Mouse (Mus musculus) forebrain, postnatal 0 days (tissue): ENCODE data around the gene Ift140. TPM values are rescaled to one million over a fixed set of nuclear protein-coding genes. Genes with fewer than 3 reads are reported as not detected.
A peak's percentile ranks its signal among the peaks of the same experiment; 100 is the strongest.

Experiments used
- ATAC-seq: fragments of 200-750 bp; cut with Nextera tagmentation; 2 replicates; pipeline ENCODE4 v1.8.0; 2017; ENCODE audit warnings: mild to moderate bottlenecking, moderate library complexity
- DNase-seq: peaks from one replicate; pipeline ENCODE4 v3.0.0-alpha.2; 2015
- H3K27ac ChIP-seq: fragments of 300-500 bp; sonication (generic); 2 replicates; pipeline ENCODE4 v1.5.1; 2014; ENCODE audit warnings: low read depth, mild to moderate bottlenecking, antibody characterized with exemption, low read length, moderate library complexity, mixed read lengths
- H3K27me3 ChIP-seq: fragments of 300-500 bp; sonication (generic); 2 replicates; pipeline ENCODE4 v1.6.1; 2014; ENCODE audit warnings: mild to moderate bottlenecking, low read length, mixed read lengths; ENCODE audit not compliant: insufficient read depth
- H3K36me3 ChIP-seq: fragments of 300-500 bp; sonication (generic); 2 replicates; pipeline ENCODE4 v1.6.1; 2014; ENCODE audit warnings: mild to moderate bottlenecking, moderate library complexity; ENCODE audit not compliant: insufficient read depth
- H3K4me1 ChIP-seq: fragments of 300-500 bp; sonication (generic); 2 replicates; pipeline ENCODE4 v1.6.1; 2014; ENCODE audit warnings: antibody characterized with exemption; ENCODE audit not compliant: insufficient read depth
- H3K4me2 ChIP-seq: fragments of 300-500 bp; sonication (generic); 2 replicates; pipeline ENCODE4 v1.6.1; 2014; ENCODE audit warnings: low read depth, mild to moderate bottlenecking, moderate library complexity
- H3K4me3 ChIP-seq: fragments of 300-500 bp; sonication (generic); 2 replicates; pipeline ENCODE4 v1.5.1; 2014; ENCODE audit warnings: low read depth, low read length, mixed read lengths
- H3K9ac ChIP-seq: fragments of 300-500 bp; sonication (generic); 2 replicates; pipeline ENCODE4 v1.6.1; 2014; ENCODE audit warnings: mild to moderate bottlenecking
- H3K9me3 ChIP-seq: fragments of 300-500 bp; sonication (generic); 2 replicates; pipeline ENCODE4 v1.6.1; 2016; ENCODE audit warnings: low read length
- CTCF ChIP-seq: sonication (generic); IDR thresholded peaks from 2 replicates; pipeline ENCODE4 v1.5.1; 2016; ENCODE audit warnings: antibody characterized with exemption, control low read depth, low read depth
- WGBS: fragments of 180-500 bp; shearing (Covaris S2); extraction: QIAGEN DNeasy Blood & Tissue Kit; methylation state at CpG from one replicate; pipeline ENCODE4 v1.1.7; 2014; 5-methylcytosine and 5-hydroxymethylcytosine counted together
- polyA plus RNA-seq: library from polyadenylated mRNA; unstranded; fragments of >200 nt; fragmentation: Nextera tagmentation; extraction: Ambion mirVana; gene quantifications from 2 replicates; pipeline ENCODE4 v1.2.1, GENCODE M21; 2015
- total RNA-seq: library from RNA; depleted of rRNA; stranded (reverse); fragments of >200 nt; gene quantifications from 2 replicates; pipeline ENCODE4 v1.2.3, GENCODE M21; 2014

Ift140 gene
- total and polyA plus RNA-seq, 2 experiments from 2014 or later, result 15.2 to 31.8 TPM

GRCm38 (mm10) chr17:25101338-25101737 lies 85.5 kb downstream of the Ift140 start:
- TF ChIP-seq CTCF, result no peak
- no peak overlapping the region for H3K27ac ChIP-seq
- H3K4me1 ChIP-seq, result no peaks in the 10 kb centered on the region
- H3K9me3 ChIP-seq, result no peaks in the 10 kb centered on the region
- H3K36me3 ChIP-seq, result peaks cover 85% of the 10 kb centered on the region
- H3K9ac ChIP-seq, result no peak overlapping the region
- no peak overlapping the region for H3K4me2 ChIP-seq
- 97% methylated on average over 11 of the region's 11 CpGs for WGBS
- DNase-seq (no peak), ATAC-seq (no peak)
- no peak overlapping the region for H3K4me3 ChIP-seq
- no peaks in the 10 kb centered on the region for H3K27me3 ChIP-seq

GRCm38 (mm10) chr17:25107786-25108185 lies 91.9 kb downstream of the Ift140 start:
- no peak overlapping the region for H3K4me2 ChIP-seq
- H3K36me3 ChIP-seq, result peaks cover 75% of the 10 kb centered on the region
- DNase-seq (no peak), ATAC-seq (no peak)
- no peaks in the 10 kb centered on the region for H3K27me3 ChIP-seq
- H3K9me3 ChIP-seq, result no peaks in the 10 kb centered on the region
- H3K4me1 ChIP-seq, result no peaks in the 10 kb centered on the region
- 73% methylated on average over 16 of the region's 16 CpGs for WGBS
- no peak overlapping the region for H3K9ac ChIP-seq
- H3K27ac ChIP-seq, result no peak overlapping the region
- no peak for TF ChIP-seq CTCF
- H3K4me3 ChIP-seq, result no peak overlapping the region

- Histone ChIP-seq H3K9me3 (no peaks in the 10 kb centered on the region), H3K4me3 (no peak overlapping the region), H3K36me3 (peaks cover 57% of the 10 kb centered on the region), H3K9ac (no peak overlapping the region), H3K27ac (no peak overlapping the region), H3K27me3 (no peaks in the 10 kb centered on the region), H3K4me2 (no peak overlapping the region), H3K4me1 (peaks cover 1% of the 10 kb centered on the region; the same call in 1 of the 2 replicates)
- TF ChIP-seq CTCF, result peak; percentile 61
- no peak for ATAC-seq
- 82% methylated on average over 2 of the region's 2 CpGs for WGBS
- no peak for DNase-seq
Measured at GRCm38 (mm10) chr17:25109578-25109977, 93.7 kb downstream of the Ift140 start.

- Histone ChIP-seq H3K4me3 (no peak overlapping the region), H3K36me3 (peaks cover 47% of the 10 kb centered on the region), H3K27me3 (no peaks in the 10 kb centered on the region), H3K9ac (no peak overlapping the region), H3K4me1 (peaks cover 7% of the 10 kb centered on the region; the same call in 1 of the 2 replicates), H3K9me3 (no peaks in the 10 kb centered on the region), H3K27ac (no peak overlapping the region), H3K4me2 (no peak overlapping the region)
- DNase-seq (no peak), ATAC-seq (no peak)
- no peak for TF ChIP-seq CTCF
- 96% methylated on average over 6 of the region's 6 CpGs for WGBS
Measured at GRCm38 (mm10) chr17:25110590-25110989, 94.7 kb downstream of the Ift140 start.

- no peak overlapping the region for H3K27ac ChIP-seq
- DNase-seq (no peak), ATAC-seq (no peak)
Measured at GRCm38 (mm10) chr17:25111220-25111619, 95.3 kb downstream of the Ift140 start.

DNA sequence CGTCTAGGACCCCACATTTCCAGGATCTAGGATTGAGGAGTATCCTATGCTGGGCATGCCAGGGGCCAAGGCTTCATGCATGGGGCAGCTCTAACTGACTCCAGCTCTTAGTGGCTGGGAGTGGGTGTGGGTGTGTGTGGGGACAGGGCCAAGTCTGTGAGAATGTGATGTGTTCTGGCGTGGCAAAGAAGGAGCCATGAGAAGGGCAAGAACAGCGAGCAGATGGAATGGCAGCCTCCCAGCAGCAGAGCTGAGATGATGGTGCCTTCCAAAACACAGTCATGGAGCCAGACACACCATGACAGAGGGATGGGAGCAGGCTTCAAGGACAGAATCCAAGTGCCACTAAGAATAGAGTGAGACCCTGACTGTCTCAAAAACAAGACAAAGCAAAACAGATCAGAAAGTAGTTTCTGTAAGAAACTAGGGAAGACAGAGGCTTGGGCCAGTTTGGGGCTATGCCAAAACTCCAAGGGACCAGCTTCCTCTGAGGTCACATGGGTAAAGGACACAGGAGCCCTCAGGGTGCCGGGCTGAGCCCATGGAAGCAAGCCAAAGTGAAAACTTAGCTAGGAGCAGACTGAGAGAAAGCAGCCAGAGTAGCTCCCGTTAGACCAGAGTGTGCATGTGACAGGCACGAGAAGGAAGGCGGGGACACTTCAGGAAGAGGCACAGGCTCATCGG lies 96.0 kb downstream of the Ift140 start:
- H3K36me3 ChIP-seq, result peaks cover 35% of the 10 kb centered on the region
- DNase-seq (peak; percentile 79), ATAC-seq (peak; percentile 75)
- peak overlapping the region; percentile 72 for H3K27ac ChIP-seq
- no peaks in the 10 kb centered on the region for H3K9me3 ChIP-seq
- peak overlapping the region; percentile 17; the same call in 1 of the 2 replicates for H3K4me2 ChIP-seq
- no peak overlapping the region for H3K9ac ChIP-seq
- TF ChIP-seq CTCF, result no peak
- no peak overlapping the region for H3K4me3 ChIP-seq
- peaks cover 10% of the 10 kb centered on the region; the same call in 1 of the 2 replicates for H3K4me1 ChIP-seq
- H3K27me3 ChIP-seq, result no peaks in the 10 kb centered on the region
- WGBS, result 68% methylated on average over 8 of the region's 8 CpGs

More at GRCm38 (mm10) chr17:25111220-25111619, 95.3 kb downstream of the Ift140 start:
- Histone ChIP-seq H3K9me3 (no peaks in the 10 kb centered on the region), H3K36me3 (peaks cover 40% of the 10 kb centered on the region), H3K27me3 (no peaks in the 10 kb centered on the region), H3K4me3 (no peak overlapping the region), H3K4me1 (peaks cover 8% of the 10 kb centered on the region; the same call in 1 of the 2 replicates), H3K9ac (no peak overlapping the region), H3K4me2 (no peak overlapping the region)
- TF ChIP-seq CTCF, result no peak
- WGBS, result 86% methylated on average over 5 of the region's 5 CpGs

GRCm38 (mm10) chr17:25112423-25112810 lies 96.5 kb downstream of the Ift140 start:
- WGBS, result 79% methylated on average over 3 of the region's 3 CpGs
- Histone ChIP-seq H3K4me2 (peak overlapping the region; percentile 17; the same call in 1 of the 2 replicates), H3K36me3 (peaks cover 29% of the 10 kb centered on the region), H3K9me3 (no peaks in the 10 kb centered on the region), H3K4me3 (no peak overlapping the region), H3K4me1 (peaks cover 10% of the 10 kb centered on the region; the same call in 1 of the 2 replicates), H3K27me3 (no peaks in the 10 kb centered on the region), H3K27ac (peak overlapping the region; percentile 72), H3K9ac (no peak overlapping the region)
- ATAC-seq (no peak), DNase-seq (no peak)
- TF ChIP-seq CTCF, result no peak
